Mouse (Mus musculus): ENCODE measurements around the gene S100a1. TPM values are rescaled to one million over a fixed set of nuclear protein-coding genes. Genes with fewer than 3 reads are reported as not detected.

S100a1 gene
- 5.7 and 6.4 TPM in 2 replicates for polyA plus RNA-seq (2016; fragmentation: Nextera tagmentation; extraction: Ambion mirVana)

DNA sequence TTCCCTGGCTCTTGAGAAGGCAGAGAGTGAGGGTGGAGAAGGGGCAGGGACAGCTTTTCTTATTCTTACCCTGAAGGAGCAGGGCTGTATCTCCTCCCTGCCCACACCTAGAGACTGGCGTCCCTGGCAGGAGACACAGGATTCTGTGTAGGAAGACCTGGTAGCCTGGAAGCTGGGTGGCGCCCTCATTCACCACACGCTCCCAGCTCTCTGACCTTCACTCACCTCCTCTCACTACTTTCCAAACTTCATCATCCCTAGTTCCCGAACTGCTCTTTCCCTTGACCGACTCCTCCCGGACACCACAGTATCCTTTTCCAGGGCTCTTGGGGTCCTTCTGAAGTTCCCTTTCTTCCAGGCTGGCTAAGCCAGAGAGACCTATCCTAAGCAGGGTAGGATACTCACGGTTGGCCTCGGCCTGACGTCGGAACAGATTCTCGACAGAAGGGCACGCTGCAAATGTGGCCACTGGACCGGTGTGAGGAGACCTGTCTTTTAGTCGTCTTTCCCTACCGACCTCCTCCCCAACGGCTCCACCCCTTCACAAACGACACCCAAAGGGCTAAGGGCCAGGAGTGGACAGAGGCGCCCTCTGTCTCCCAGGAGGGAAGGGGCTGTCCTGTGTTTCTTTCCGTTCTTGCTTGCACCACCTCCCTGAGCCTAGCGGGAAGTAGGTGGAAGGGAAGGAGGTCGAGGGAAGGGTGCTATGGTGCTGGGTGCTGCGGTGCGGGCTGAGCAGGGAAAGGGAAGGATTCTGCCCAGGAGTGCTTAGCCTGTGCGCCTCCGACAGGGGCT is at the start of gene S100a1, which contains the start of gene S100a13:
Gene S100a1 (minus strand): TSS at position 597 of the 795 bp plus-strand sequence.
Gene S100a13 (plus strand): TSS at position 640 of the 795 bp plus-strand sequence.
- 2% methylated on average over 25 of the region's 25 CpGs for WGBS
- Histone ChIP-seq H3K4me3 (peak within 1 kb of the TSS; percentile 58), H3K9me3 (no peaks in the 10 kb centered on the region), H3K36me3 (replicated peaks) (no peaks in the 10 kb centered on the region), H3K27me3 (replicated peaks; ENCODE audit: low read depth, poor library complexity, severe bottlenecking) (peaks cover 52% of the 10 kb centered on the region), H3K27ac (replicated peaks) (peak within 1 kb of the TSS; percentile 24; the same call in 1 of the 2 replicates), H3K4me1 (peaks cover 23% of the 10 kb centered on the region)
- DNase-seq (ENCODE audit: low spot score): peak; percentile 40

DNA sequence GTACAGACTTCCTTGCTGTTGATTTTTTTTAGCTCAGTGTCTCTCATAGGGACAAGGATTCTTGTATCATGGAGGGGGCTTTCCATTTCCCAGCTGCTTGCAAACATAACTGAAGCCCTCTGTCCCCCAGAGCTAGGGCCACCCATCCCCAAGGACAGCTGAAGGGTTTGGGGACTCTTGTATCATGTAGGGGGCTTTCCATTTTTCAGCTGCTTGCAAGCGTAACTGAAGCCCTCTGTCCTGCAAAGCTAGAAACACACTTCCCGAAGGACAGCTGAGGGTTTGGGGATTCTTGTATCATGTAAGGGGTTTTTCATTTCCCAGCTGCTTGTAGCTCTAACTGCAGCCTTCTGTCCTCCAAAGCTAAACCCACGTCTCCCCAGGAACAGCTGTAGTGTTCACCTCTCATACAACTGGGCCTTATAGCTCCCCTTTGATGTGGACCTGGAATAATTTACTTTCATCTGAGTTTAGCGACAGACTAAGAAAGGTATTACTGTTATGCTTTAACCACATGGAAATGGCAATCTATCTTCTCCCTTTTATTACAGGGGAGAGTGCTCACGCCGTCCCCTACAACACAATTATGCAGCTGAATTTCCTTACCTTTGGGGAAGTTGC is 45.9 kb upstream of the S100a1 start, which contains the start of gene S100a3:
Gene S100a3 (plus strand): TSS at position 571 of the 621 bp plus-strand sequence.
- Histone ChIP-seq H3K4me1 (no peaks in the 10 kb centered on the region), H3K27ac (replicated peaks) (no peak within 1 kb of the TSS), H3K4me3 (no peak within 1 kb of the TSS), H3K36me3 (replicated peaks) (no peaks in the 10 kb centered on the region), H3K27me3 (replicated peaks; ENCODE audit: low read depth, poor library complexity, severe bottlenecking) (no peaks in the 10 kb centered on the region), H3K9me3 (no peaks in the 10 kb centered on the region)
- DNase-seq (ENCODE audit: low spot score): no peak
- WGBS: 84% methylated on average over 6 of the region's 6 CpGs

DNA sequence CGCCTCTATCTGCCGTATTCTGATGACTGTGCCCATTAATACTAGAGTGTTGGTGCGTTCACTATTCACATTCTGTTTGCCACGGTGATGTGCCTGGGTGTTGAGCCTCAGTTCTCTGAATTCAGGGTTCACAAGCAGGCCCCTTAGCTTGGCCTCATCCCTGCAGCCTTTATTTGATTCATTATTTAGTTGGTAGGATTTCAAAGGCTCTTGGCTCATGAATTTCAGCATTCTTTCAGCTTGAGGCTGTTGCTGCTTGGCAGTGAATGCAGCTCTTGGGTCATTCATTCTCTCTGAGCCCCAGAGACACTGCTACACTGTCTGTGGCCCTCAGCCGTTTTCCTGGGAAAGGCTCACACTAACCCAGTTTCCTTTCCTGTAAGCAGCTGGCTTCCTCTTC is 41.8 kb upstream of the S100a1 start:
- 66% methylated on average over 5 of the region's 5 CpGs for WGBS
- Histone ChIP-seq H3K4me1 (no peaks in the 10 kb centered on the region), H3K27me3 (replicated peaks; ENCODE audit: low read depth, poor library complexity, severe bottlenecking) (no peaks in the 10 kb centered on the region), H3K4me3 (no peak overlapping the region), H3K36me3 (replicated peaks) (no peaks in the 10 kb centered on the region), H3K9me3 (no peaks in the 10 kb centered on the region), H3K27ac (replicated peaks) (no peak overlapping the region)
- DNase-seq (ENCODE audit: low spot score): no peak

DNA sequence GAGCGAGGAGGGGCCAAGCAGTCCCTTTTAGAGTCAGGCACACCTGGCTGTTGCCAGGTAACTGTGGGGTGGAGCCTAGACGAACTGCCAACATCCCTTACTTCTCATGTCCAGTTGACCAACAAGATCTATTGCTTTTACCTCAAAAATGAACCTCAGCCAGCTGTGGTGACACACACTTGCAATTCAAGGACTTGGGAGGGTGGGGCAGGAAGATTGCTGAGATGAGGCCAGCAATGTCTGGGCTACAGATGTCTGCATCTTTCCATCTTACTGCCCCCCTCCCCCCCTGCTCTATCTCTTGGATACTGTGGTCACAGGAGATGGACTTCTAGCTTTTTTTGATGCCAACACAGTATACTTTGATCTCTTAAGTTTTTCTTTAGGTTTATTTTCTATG is 38.0 kb upstream of the S100a1 start:
- Histone ChIP-seq H3K36me3 (replicated peaks) (no peaks in the 10 kb centered on the region), H3K27ac (replicated peaks) (no peak overlapping the region), H3K4me3 (no peak overlapping the region), H3K4me1 (peaks cover 16% of the 10 kb centered on the region; the same call in 1 of the 2 replicates), H3K9me3 (no peaks in the 10 kb centered on the region), H3K27me3 (replicated peaks; ENCODE audit: low read depth, poor library complexity, severe bottlenecking) (no peaks in the 10 kb centered on the region)
- DNase-seq (ENCODE audit: low spot score): no peak
- 79% methylated on average over 2 of the region's 2 CpGs for WGBS

DNA sequence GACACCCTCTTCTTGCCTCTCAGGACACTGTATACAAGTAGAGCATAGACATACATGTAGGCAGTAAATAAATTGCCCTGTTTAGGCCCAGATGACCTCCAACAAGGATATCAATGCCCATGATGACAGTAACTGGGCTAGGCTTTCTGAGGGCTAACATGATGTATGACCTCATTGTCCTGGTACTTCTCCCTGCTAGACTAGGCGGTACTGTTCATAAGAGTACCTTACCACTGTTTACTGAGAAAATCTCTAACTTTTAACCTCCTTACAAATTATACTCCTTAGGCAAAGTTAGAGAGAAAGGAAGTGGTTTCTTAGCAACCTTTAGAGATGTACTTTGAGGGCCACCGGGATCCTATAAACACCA is 36.2 kb upstream of the S100a1 start:
- no peak overlapping the region for H3K4me3 ChIP-seq
- no peaks in the 10 kb centered on the region for H3K36me3 ChIP-seq (replicated peaks)
- peaks cover 16% of the 10 kb centered on the region; the same call in 1 of the 2 replicates for H3K4me1 ChIP-seq
- no peaks in the 10 kb centered on the region for H3K27me3 ChIP-seq (replicated peaks; ENCODE audit: low read depth, poor library complexity, severe bottlenecking)
- H3K27ac ChIP-seq (replicated peaks): no peak overlapping the region
- no peaks in the 10 kb centered on the region for H3K9me3 ChIP-seq
- no peak for DNase-seq (ENCODE audit: low spot score)
- WGBS: 96% methylated on average over 2 of the region's 2 CpGs

DNA sequence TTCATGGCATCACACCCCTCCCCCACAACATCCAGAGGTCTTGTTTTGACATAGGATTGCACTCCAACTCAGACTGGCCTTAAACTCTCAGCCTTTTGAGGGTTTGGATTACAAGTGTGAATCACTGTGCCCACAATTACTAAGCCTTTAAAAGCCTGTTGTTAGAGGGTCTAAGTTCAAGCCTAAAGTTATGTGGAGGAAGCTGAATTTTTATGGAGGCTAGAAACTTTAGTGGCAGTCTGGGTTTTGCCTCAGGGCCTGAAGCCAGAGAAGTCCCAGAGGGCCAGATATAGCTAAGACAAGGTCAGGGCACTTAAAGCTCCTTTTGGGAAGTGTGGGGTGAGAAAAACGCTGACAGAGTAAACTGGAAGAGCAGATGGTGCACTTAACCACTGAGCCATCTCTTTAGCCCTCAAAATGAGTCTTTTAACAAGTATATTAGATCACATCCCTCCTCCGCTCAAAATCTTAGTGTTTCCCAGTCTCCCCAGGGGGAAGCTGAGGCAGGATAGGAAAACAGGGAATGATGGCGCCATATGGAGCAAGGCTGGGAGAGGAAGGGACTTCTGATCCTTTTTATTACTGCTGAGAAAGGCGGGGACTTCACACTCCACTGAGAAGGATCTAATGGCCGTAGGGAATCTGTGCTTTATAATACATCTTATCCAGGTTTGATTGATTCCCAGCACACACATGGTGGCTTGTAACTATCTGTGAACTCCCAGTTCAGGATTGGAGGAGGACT is 35.7 kb upstream of the S100a1 start:
- H3K27ac ChIP-seq (replicated peaks): no peak overlapping the region
- 0 out of 2 replicates have a peak, but pooled peaks cover 2% of the 10 kb centered on the region for H3K27me3 ChIP-seq (replicated peaks; ENCODE audit: low read depth, poor library complexity, severe bottlenecking)
- H3K4me3 ChIP-seq: no peak overlapping the region
- WGBS: 64% methylated on average over 5 of the region's 5 CpGs
- no peak for DNase-seq (ENCODE audit: low spot score)
- H3K9me3 ChIP-seq: no peaks in the 10 kb centered on the region
- H3K4me1 ChIP-seq: peaks cover 16% of the 10 kb centered on the region; the same call in 1 of the 2 replicates
- H3K36me3 ChIP-seq (replicated peaks): no peaks in the 10 kb centered on the region

DNA sequence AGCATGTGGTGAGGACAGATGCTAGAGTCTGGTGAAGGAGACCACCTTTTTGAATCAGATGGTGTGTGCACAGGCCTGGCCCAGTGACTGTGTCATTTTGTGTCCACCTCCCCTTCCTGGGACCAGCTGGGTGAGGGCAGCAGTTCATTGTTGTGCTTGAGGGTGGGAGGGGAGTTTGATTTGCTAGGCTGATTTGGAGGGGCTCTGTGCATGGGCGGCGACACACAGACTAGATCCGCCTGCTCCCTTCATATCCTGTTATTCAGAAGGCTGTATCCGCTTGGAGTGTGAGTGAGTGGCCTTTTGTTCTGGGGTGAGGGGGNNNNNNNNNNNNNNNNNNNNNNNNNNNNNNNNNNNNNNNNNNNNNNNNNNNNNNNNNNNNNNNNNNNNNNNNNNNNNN is 26.7 kb upstream of the S100a1 start:
- Histone ChIP-seq H3K27ac (replicated peaks) (peak overlapping the region; percentile 48), H3K9me3 (no peaks in the 10 kb centered on the region), H3K4me1 (peaks cover 36% of the 10 kb centered on the region), H3K4me3 (no peak overlapping the region; the same call in 1 of the 2 replicates), H3K27me3 (replicated peaks; ENCODE audit: low read depth, poor library complexity, severe bottlenecking) (peaks cover 26% of the 10 kb centered on the region), H3K36me3 (replicated peaks) (no peaks in the 10 kb centered on the region)
- no peak for DNase-seq (ENCODE audit: low spot score)
- WGBS: 49% methylated on average over 4 of the region's 4 CpGs

DNA sequence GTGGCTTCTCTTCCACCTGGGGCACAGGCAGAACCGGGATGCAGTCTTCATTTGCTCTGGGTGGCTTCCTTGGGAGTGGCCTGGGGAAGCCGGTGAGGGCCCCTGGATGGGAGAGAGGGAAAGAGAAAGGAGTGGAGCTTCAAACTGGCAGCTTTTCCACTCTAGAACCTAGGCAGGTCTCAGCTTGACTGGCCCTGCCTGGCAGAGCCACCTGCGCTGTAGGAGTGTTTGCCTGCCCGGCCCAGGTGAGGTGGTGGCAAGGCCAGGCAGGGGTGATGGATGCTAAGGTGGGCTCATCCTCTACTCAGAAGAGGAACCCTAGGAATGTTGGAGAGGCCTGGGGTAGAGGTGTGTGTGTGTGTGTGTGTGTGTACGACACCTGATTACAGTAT is 23.7 kb upstream of the S100a1 start:
- H3K27ac ChIP-seq (replicated peaks): no peak overlapping the region
- 75% methylated on average over 5 of the region's 5 CpGs for WGBS
- DNase-seq (ENCODE audit: low spot score): no peak

DNA sequence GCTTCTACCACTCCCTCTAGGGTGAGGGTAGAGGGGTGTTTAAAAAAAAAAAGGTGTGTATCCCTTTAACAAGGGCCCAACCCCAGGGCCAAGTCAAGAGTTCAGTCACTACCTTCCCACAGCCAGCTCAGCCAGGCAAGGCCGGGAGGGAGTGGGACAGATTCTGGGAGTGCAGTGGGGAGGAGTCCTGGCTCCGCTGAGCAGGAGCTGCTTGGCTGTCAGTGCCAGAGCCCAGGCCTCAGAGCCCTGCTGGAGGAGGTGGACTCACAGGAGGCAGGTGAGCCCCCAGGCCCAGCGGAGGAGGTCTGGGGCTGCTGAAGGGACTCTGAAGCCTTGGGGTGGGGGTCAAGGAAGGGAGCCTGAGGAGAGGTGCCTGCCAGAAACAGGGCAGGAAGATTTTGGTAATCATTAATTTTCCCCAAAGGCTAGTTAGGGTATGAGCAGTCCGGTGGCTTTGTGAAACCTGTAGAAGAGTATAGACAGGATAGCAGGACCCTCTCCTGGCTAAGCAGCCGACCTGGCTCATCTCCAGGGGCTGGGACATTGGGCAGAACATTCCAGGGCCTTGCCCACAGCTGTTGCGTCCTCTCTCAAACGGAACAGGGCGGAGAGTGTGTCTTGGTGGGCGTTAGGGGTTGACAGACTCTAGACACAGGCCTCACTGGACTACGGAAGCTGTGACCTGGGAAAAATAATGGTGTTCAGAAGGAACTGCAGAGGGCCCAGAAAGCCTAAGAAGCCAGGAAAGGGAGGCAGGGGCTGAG is 23.1 kb upstream of the S100a1 start, which contains the start of gene S100a16:
Gene S100a16 (plus strand): TSS at position 114 of the 764 bp plus-strand sequence.
- no peak for DNase-seq (ENCODE audit: low spot score)
- no peaks in the 10 kb centered on the region for H3K36me3 ChIP-seq (replicated peaks)
- H3K4me1 ChIP-seq: peaks cover 30% of the 10 kb centered on the region
- no peak within 1 kb of the TSS for H3K4me3 ChIP-seq
- no peaks in the 10 kb centered on the region for H3K9me3 ChIP-seq
- 46% methylated on average over 10 of the region's 10 CpGs for WGBS
- H3K27ac ChIP-seq (replicated peaks): no peak within 1 kb of the TSS
- peaks cover 24% of the 10 kb centered on the region for H3K27me3 ChIP-seq (replicated peaks; ENCODE audit: low read depth, poor library complexity, severe bottlenecking)

More for the DNA sequence above, 23.7 kb upstream of the S100a1 start:
- no peak overlapping the region for H3K4me3 ChIP-seq
- no peaks in the 10 kb centered on the region for H3K36me3 ChIP-seq (replicated peaks)
- peaks cover 24% of the 10 kb centered on the region for H3K27me3 ChIP-seq (replicated peaks; ENCODE audit: low read depth, poor library complexity, severe bottlenecking)
- H3K4me1 ChIP-seq: peaks cover 36% of the 10 kb centered on the region
- H3K9me3 ChIP-seq: no peaks in the 10 kb centered on the region

DNA sequence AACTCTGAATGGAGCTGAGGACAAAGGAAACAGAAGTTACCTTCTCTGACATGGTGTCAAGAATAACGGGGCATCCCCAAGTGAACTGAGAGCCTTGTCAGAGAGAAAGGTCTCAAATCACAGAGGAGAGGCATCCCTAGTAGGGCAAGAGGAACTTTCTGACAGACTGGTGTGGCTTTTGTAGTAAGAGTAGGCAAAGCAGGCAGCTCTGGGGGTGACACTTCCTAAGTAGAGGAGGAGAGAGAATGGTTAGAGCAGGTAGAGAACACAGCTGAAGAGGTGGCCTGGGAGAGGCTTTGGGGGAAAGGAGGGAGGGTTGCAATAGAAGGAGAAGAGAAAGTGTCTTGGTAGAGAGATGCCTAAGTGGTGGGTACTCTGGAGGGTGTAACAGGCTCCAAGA is 21.3 kb upstream of the S100a1 start:
- no peaks in the 10 kb centered on the region for H3K9me3 ChIP-seq
- peaks cover 24% of the 10 kb centered on the region for H3K27me3 ChIP-seq (replicated peaks; ENCODE audit: low read depth, poor library complexity, severe bottlenecking)
- H3K4me3 ChIP-seq: no peak overlapping the region
- WGBS: 67% methylated on average over 1 of the region's 1 CpGs
- no peak overlapping the region for H3K27ac ChIP-seq (replicated peaks)
- no peak for DNase-seq (ENCODE audit: low spot score)
- H3K4me1 ChIP-seq: peaks cover 12% of the 10 kb centered on the region
- no peaks in the 10 kb centered on the region for H3K36me3 ChIP-seq (replicated peaks)

DNA sequence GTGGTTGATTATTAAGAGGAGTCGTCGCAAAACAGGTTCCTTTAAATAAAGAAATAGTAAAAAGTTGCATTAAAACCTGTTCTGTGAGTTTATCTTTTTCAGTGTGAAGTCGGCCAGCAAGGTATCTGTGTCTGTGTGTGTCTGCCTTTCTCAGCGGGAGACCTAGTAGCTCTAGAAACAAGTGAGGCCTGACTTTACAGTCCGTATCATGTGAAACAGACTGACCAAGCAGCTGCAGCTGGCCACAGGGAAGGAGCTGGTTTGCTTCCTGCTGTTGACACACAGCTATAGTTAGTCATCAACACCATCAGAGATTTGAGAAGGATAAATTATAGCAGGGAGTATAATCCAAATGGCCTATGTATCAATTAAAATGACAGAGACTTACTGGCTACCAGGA is 17.5 kb upstream of the S100a1 start:
- Histone ChIP-seq H3K4me3 (no peak overlapping the region), H3K4me1 (no peaks in the 10 kb centered on the region), H3K27ac (replicated peaks) (no peak overlapping the region), H3K27me3 (replicated peaks; ENCODE audit: low read depth, poor library complexity, severe bottlenecking) (peaks cover 2% of the 10 kb centered on the region; the same call in 1 of the 2 replicates), H3K36me3 (replicated peaks) (no peaks in the 10 kb centered on the region), H3K9me3 (no peaks in the 10 kb centered on the region)
- WGBS: 71% methylated on average over 5 of the region's 5 CpGs
- DNase-seq (ENCODE audit: low spot score): no peak
